Comparison of ENCODE assay signal across 16 mouse cellular contexts in the genomic region with DNA sequence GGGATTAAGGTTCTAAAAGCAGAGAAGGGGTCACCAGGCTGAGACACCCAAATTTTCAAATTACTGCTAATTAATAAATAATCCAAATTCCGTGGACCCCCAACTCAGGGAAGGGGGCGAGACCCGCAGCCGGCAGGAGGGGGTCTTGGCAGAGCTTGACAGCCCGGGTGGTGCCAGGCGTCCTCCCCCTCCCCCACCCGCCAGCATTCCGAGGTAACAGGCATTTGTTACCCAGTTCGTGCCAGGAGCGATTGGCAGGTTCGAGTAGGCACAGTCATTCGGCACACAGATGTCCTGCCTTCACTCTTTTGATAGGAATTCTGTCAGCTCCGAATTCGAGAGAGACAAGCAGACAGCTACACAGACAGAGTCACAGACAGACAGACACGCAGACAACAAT. TPM values are rescaled to one million over a fixed set of nuclear protein-coding genes. Genes with fewer than 3 reads are reported as not detected.
DNase-seq lines count a peak whose midpoint lies in the region; ATAC-seq and TF ChIP-seq lines count a peak whose summit lies in the region.
"Had no signal": no experiment of that assay in that cellular context is flagged by ENCODE, and none has a peak within 500 bp of the region (broad histone marks: within the 10 kb centered on the region; RNA-seq: fewer than 3 reads in every experiment).

No protein-coding gene starts in this region.

- intact Hi-C loops in left cerebral cortex, adult 2 months (cut with DNase I), result no loop called here
- intact Hi-C loops in left cerebral cortex, postnatal 36 days (cut with DNase I), result no loop called here

- peak overlapping the region; percentile 91 for H3K27ac ChIP-seq in left cerebral cortex, adult 2 months
- H3K27ac ChIP-seq in hindbrain, embryonic 16.5 days (ENCODE audit: low read depth, low read length), result peak overlapping the region; percentile 62; the same call in 1 of the 2 replicates
- no peak overlapping the region for H3K27ac ChIP-seq in heart, embryonic 12.5 days (ENCODE audit: poor library complexity, severe bottlenecking)
- H3K27ac ChIP-seq: liver, embryonic 14.5 days had no signal

- no peaks in the 10 kb centered on the region for H3K36me3 ChIP-seq in hindbrain, embryonic 16.5 days (ENCODE audit: control insufficient read depth, insufficient read depth, low read length)
- no peaks in the 10 kb centered on the region for H3K36me3 ChIP-seq in heart, embryonic 12.5 days

- peak; percentile 75 for DNase-seq in cerebellum, adult 11-12 months
- DNase-seq in cerebellum, postnatal 4 days (ENCODE audit: low spot score in 2 of 2), result no peak
- DNase-seq in left cerebral cortex, adult 2 months (ENCODE audit: extremely low spot score in 1 of 2, low spot score in 2 of 2), result no peak
- DNase-seq in left cerebral cortex, postnatal 36 days (ENCODE audit: low spot score in 2 of 2), result no peak
- DNase-seq in cerebellum, postnatal 25 days, result peak; percentile 63 to 77
- DNase-seq in gastrocnemius, postnatal 10 days, result no peak
- DNase-seq: gastrocnemius, postnatal 25 days; kidney, adult 8-10 months; thymus, postnatal 36 days had no signal

- TF ChIP-seq CTCF in left cerebral cortex, adult 2 months (IDR thresholded peaks at IDR 0.05), result no peak

- no peak overlapping the region for H3K9ac ChIP-seq in hindbrain, embryonic 16.5 days (ENCODE audit: low read depth, low read length)
- H3K9ac ChIP-seq in heart, embryonic 12.5 days, result no peak overlapping the region
- H3K9ac ChIP-seq: liver, embryonic 14.5 days had no signal

- WGBS in hindbrain, embryonic 16.5 days, result 3% methylated on average over 15 of the region's 15 CpGs
- whole genome bisulfite sequencing in heart, embryonic 12.5 days, result 5% methylated on average over 15 of the region's 15 CpGs

- H3K4me1 ChIP-seq in hindbrain, embryonic 16.5 days (ENCODE audit: control insufficient read depth, insufficient read depth, low read depth, low read length), result peaks cover 11% of the 10 kb centered on the region
- no peaks in the 10 kb centered on the region for H3K4me1 ChIP-seq in heart, embryonic 12.5 days (replicated peaks)

- peak overlapping the region; percentile 25; the same call in 1 of the 2 replicates for H3K4me3 ChIP-seq in left cerebral cortex, adult 2 months
- H3K4me3 ChIP-seq in hindbrain, embryonic 16.5 days (ENCODE audit: low read length), result no peak overlapping the region
- H3K4me3 ChIP-seq in heart, embryonic 12.5 days, result no peak overlapping the region

- H3K4me2 ChIP-seq in hindbrain, embryonic 16.5 days (ENCODE audit: low read length), result peak overlapping the region; percentile 23; the same call in 1 of the 2 replicates
- no peak overlapping the region for H3K4me2 ChIP-seq in heart, embryonic 12.5 days
- H3K4me2 ChIP-seq: midbrain, embryonic 11.5 days had no signal

- no peak for ATAC-seq in hindbrain, embryonic 16.5 days
- no peak for ATAC-seq in heart, embryonic 12.5 days (ENCODE audit: insufficient number of reproducible peaks, low FRiP score)

- H3K9me3 ChIP-seq in hindbrain, embryonic 16.5 days (ENCODE audit: control insufficient read depth, low read length), result no peaks in the 10 kb centered on the region
- H3K9me3 ChIP-seq in heart, embryonic 12.5 days (replicated peaks), result no peaks in the 10 kb centered on the region

- H3K27me3 ChIP-seq in hindbrain, embryonic 16.5 days (replicated peaks; ENCODE audit: control insufficient read depth, insufficient read depth, low read length), result peaks cover 49% of the 10 kb centered on the region
- peaks cover 100% of the 10 kb centered on the region for H3K27me3 ChIP-seq in heart, embryonic 12.5 days (replicated peaks)

RNA-seq across cellular contexts. Expression of a gene that starts 10.3 kb away (rescaled TPM):
- total RNA-seq in left cerebral cortex, adult 2 months (2021), result 10 to 100 TPM; 70.2 to 76.3 TPM
- total RNA-seq in left cerebral cortex, postnatal 36 days (2021), result 10 to 100 TPM; 65.2 to 77.3 TPM
- polyA plus RNA-seq in hindbrain, embryonic 16.5 days (2015; fragmentation: Nextera tagmentation; extraction: Ambion mirVana), result 22.9 and 23.4 TPM in 2 replicates
- not detected for total RNA-seq in gastrocnemius, postnatal 10 days (2021)
- polyA plus RNA-seq in heart, embryonic 12.5 days (2016; fragmentation: Nextera tagmentation; extraction: Ambion mirVana), result not detected in 2 replicates
- total RNA-seq: gastrocnemius, postnatal 25 days had no signal
- polyA plus RNA-seq: heart, embryonic 14.5 days; limb, embryonic 11.5 days; liver, embryonic 14.5 days; stomach, embryonic 16.5 days had no signal

RNA-seq across cellular contexts. Expression of a gene that starts 29.1 kb away (rescaled TPM):
- total RNA-seq in left cerebral cortex, adult 2 months (2021), result 100 to 1,000 TPM; 146 to 208 TPM
- total RNA-seq in left cerebral cortex, postnatal 36 days (2021), result 100 to 1,000 TPM; 225 to 274 TPM
- polyA plus RNA-seq in hindbrain, embryonic 16.5 days (2015; fragmentation: Nextera tagmentation; extraction: Ambion mirVana), result 7.7 and 9.3 TPM in 2 replicates
- under 1 TPM; 0.35 to 0.70 TPM for total RNA-seq in gastrocnemius, postnatal 10 days (2021)
- 30.4 and 32.2 TPM in 2 replicates for polyA plus RNA-seq in heart, embryonic 12.5 days (2016; fragmentation: Nextera tagmentation; extraction: Ambion mirVana)

RNA-seq across cellular contexts. Expression of a gene that starts 39.0 kb away (rescaled TPM):
- 10 to 100 TPM; 35.7 to 42.4 TPM for total RNA-seq in left cerebral cortex, adult 2 months (2021)
- 10 to 100 TPM; 35.9 to 39.3 TPM for total RNA-seq in left cerebral cortex, postnatal 36 days (2021)
- 39.0 and 39.9 TPM in 2 replicates for polyA plus RNA-seq in hindbrain, embryonic 16.5 days (2015; fragmentation: Nextera tagmentation; extraction: Ambion mirVana)
- 10 to 100 TPM; 11.4 to 12.1 TPM for total RNA-seq in gastrocnemius, postnatal 10 days (2021)
- 45.2 and 47.6 TPM in 2 replicates for polyA plus RNA-seq in heart, embryonic 12.5 days (2016; fragmentation: Nextera tagmentation; extraction: Ambion mirVana)

Comparison
In these comparisons a context has a peak if more than half of its experiments do, and no peak if none do; other contexts are left out.
1. DNase-seq: peak in cerebellum, adult 11-12 months (single experiment) and cerebellum, postnatal 25 days (2 of 2); none in cerebellum, postnatal 4 days (0 of 2), left cerebral cortex, adult 2 months (0 of 2), left cerebral cortex, postnatal 36 days (0 of 2) and gastrocnemius, postnatal 10 days (single experiment).
2. RNA of a gene that starts 10.3 kb away (total RNA-seq): 65.2 to 77.3 TPM in left cerebral cortex, postnatal 36 days and 70.2 to 76.3 TPM in left cerebral cortex, adult 2 months; not detected in gastrocnemius, postnatal 10 days; every median in the first group is over 10 times any median in the second.
3. RNA of a gene that starts 29.1 kb away (total RNA-seq): 225 to 274 TPM in left cerebral cortex, postnatal 36 days and 146 to 208 TPM in left cerebral cortex, adult 2 months; 0.35 to 0.70 TPM in gastrocnemius, postnatal 10 days; every median in the first group is over 10 times any median in the second.